Mouse (Mus musculus): ENCODE measurements at regions not wholly inside any gene's neighbourhood (a gene's known extent, or its start where the extent isn't known, plus 50 kb on each side); places are given as distances from the start of the nearest gene placed in this dataset.

DNA sequence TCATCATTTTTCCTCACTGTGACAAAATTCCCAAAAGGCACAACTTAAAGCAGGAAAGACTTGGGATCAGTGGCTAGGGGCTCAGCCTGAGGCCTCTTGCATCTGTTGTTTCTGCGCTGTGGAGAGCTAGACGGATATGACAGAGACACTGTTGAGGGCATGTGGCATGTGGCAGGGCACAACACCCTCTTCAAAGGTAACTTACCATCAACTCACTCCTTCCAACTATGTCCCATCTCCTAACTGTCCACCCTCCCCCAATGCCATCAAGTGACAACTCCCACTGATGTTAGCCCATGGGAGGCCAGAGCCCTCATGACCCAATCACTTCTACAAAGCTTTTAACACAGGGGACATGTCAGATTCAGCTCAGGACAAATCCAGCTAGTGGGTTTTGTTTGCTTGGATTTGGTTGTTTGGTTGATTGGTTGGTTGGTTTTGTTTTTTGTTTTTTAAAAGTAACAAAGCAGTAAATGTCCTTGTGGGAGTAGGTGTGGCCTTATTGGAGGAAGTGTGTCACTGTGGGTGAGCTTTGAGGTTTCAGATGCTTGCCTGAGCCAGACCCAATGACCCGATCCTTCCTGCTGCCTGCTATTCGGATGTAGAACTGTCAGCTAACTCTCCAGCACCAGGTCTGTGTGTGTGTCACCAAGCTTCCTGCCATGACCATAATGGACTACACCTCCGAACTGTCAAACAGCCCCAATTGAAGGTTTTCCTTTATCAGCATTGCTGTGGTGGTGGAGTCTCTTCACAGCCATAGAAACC lies 53.2 kb upstream of the Lef1 start:
- DNase-seq: no peak

DNA sequence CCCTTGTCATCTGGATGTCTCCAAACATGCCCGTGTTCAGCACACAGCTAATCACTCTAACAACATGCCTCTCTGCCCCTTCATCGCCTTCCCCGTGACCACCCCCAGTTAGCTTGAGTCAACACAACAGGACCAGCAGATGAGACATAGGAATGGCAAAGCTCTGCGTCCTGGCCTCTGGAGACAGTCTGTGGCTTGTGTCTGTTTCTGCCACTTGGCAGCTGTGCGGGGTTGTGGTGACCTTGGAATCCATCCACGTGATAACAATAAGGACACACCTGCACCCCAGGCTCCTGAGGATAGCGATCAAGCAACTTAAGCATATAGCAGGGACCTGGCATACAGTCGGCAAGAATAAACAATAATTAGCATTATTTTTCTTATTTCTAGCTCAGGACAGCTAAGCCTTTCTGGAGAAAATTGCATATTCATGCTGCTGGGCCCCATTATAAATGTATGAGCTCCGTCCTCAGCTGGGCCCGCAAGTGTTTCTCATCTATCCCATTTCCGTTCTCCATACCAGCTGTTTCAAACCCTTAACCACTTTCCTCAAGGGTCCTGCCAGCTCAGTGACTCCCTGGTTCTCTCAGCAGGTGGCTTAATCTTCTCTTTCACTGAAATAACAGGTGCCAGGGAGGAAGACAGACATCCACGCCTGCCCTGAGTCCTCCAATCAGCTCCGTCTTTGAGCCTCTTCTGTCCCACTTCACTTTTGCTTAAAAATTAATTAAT lies 55.9 kb upstream of the Lef1 start:
- DNase-seq: no peak

DNA sequence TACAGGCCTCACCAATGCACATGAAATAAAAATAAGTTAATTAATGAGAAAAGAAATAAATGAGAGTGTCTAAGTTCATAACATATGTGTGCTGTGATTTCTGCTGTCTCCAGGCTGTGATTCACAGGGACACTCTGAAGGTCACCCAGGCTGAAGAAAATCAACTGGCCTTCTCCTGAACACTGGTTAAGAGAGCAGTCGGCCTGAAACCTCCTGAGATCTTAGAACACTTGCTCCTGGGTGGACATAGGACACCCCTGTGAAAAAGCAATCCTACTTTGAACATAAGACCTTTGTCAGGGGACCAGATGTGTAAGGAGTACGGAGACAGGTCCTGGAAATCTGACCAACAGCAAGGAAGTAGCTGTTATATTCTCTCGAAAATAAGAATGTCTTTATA lies 62.6 kb upstream of the Lef1 start:
- peak; percentile 23 for DNase-seq

DNA sequence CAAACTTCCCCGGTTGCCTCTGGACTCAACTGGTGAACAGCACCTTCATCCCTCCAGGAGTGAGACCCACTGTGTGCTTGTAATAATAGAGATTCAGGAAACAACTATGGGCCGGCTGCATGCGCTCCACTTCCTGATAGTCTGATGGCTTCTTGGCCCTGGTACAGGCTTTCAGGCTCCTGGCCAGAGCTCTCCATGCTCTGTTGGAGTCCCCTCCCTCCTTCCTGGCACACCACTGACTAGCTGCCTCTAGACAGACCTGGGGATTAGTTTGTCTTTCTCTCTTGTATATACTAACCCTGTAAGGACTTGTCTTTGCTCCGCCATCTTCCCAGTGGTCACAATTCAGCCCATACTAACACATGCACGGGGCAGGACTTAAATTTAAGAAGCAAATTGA lies 63.9 kb upstream of the Lef1 start:
- DNase-seq: peak; percentile 73

DNA sequence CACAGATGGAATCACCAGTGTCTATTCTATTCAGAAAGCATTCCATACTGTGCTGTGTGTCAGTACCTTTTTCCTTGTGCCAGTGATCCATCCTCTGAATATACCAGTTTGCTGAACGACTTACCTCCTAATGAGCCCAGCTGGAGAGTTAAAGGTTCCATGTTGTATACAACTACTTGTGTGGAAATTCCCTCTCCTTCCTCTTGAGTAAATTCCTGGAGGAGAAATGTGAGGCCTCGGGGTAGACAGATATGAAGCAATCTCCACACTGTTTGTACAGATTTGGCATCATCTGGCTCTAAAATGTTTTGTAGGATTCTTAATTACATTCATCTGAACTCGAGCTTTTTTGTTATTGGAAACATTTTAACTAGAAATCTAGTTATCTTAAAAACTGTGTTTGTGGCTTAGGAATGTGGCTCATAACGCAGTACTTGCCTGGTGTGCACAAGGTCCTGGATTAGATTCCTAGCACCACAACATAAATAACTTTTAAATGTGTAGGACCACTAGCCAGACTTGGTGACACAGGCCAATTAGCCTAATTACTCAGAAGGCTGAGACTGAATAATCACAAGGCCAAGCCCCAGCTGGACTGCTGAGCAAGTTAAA lies 70.0 kb upstream of the Lef1 start:
- DNase-seq: no peak

DNA sequence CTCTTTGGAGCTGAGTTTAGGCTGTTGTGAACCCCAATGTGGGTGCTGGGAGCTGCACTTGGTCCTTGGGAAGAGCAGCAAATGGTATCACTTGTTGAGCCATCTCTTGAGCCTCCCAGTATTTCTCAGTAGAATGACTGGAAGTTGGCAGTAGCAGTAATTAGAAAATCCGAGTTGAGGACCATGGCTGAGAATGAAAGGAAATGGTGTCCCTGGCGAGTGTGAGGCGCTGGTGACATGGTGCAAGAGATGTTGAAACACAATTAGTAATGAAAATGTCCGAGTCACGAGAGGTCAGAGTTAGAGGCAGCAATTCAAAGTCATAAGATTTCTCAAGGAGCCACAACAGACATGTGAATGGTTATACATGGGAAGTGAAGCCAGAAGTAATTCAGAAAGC lies 73.2 kb upstream of the Lef1 start:
- peak; percentile 20 for DNase-seq

GRCm38 (mm10) chr3:131034774-131035173 lies 75.5 kb upstream of the Lef1 start:
- DNase-seq: no peak

- no peak for DNase-seq
Measured at GRCm38 (mm10) chr3:131026336-131026735, 83.9 kb upstream of the Lef1 start.

- DNase-seq: peak; percentile 55
Measured at GRCm38 (mm10) chr3:131019163-131019956, 90.9 kb upstream of the Lef1 start.

GRCm38 (mm10) chr3:131017899-131018298 lies 92.4 kb upstream of the Lef1 start:
- peak; percentile 50 for DNase-seq

DNA sequence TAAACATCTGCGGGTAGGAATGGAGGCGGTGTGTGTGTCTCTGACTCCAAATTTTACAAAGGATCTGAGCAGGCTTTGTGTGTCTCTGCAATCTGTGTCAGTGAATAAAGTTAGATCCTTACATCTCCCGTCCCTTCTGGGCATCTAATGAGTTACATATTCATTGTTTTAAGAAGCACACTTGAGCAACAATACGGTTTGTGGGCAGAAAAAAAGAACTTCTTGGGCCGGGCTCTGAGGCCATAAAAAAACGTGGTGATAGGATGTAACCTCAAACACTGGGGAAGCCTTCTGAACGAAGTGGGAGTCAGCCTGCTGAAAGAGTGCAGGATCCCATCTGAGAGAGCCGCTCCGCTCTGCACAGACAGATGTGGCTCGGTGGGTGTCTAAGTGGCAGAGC lies 94.2 kb upstream of the Lef1 start:
- DNase-seq: no peak

DNA sequence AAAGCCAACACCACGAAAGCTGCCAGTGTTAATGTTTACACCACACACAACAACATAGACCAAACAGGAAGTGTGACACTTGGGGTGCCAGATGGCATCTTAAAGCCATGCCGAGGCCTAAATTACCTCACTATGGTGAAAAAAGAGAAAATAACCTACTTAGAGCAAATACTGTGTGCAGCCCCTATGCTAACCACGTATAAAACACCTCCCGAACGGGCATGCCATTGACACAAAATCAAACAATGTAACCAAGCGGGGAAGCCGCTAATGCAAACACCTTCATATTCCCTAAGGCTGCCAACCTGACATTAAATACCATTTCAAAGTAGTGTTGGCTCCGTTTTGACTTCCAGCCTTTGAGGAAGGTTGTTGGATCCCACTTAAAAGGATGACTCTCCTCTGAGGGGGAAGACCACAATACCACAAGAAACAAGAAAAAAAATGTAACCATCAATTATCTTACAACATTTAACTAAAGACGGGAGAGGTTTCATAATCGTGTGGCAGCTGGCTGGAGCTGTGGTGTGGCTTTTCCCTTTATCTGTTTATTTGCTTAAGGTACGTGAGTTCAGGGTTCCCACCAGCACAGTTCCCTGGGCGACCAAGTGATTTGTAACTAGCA lies 96.1 kb upstream of the Lef1 start:
- no peak for DNase-seq

- no peak for DNase-seq
Measured at GRCm38 (mm10) chr3:131000701-131001100, 109.6 kb upstream of the Lef1 start.

- no peak for DNase-seq
Measured at GRCm38 (mm10) chr3:131000252-131000651, 110.0 kb upstream of the Lef1 start.

DNA sequence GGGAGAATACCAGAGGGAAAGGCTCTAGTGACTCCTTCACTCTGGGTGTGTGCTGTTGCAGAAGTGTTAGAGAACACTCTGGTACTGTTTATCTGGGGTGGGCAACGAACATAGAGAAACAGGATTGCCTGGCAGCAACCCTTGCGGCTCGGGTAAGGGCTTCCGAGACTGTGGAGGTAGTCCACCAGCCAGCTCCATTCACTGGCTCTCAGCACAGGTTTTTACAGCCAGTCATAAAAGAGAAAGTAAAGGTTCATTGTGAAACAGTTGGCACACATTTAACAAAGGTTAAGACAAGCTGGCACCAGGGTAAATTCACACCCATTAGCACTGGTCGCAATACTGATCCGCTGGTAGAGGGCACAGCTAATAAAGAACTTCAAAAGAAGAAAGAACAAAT lies 110.5 kb upstream of the Lef1 start:
- DNase-seq: no peak

- DNase-seq: no peak
Measured at GRCm38 (mm10) chr3:130998433-130998832, 111.8 kb upstream of the Lef1 start.

DNA sequence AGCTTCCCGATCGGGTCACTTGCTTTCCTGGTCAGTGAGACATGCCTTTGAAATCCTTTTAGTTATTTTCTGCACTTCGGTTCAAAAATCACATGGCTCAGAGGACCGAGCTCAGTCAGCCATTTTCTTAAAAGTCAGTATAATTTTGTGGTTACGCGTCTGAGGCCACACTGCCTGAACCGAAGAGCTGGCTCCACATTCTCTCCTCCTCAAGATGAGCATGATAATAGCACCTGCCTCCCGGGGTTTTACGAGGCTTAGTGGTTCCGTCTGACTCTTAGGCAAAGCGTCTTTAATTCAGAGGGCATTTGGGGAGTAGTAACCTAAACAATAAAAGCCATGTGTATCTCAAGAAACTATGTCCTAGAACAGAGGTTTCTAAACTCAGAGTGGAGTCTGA lies 113.5 kb upstream of the Lef1 start:
- DNase-seq: no peak

- no peak for DNase-seq
Measured at GRCm38 (mm10) chr3:130991971-130992370, 118.3 kb upstream of the Lef1 start.

- no peak for DNase-seq
Measured at GRCm38 (mm10) chr3:130986708-130987107, 123.6 kb upstream of the Lef1 start.

- DNase-seq: no peak
Measured at GRCm38 (mm10) chr3:130986101-130986500, 124.2 kb upstream of the Lef1 start.

DNA sequence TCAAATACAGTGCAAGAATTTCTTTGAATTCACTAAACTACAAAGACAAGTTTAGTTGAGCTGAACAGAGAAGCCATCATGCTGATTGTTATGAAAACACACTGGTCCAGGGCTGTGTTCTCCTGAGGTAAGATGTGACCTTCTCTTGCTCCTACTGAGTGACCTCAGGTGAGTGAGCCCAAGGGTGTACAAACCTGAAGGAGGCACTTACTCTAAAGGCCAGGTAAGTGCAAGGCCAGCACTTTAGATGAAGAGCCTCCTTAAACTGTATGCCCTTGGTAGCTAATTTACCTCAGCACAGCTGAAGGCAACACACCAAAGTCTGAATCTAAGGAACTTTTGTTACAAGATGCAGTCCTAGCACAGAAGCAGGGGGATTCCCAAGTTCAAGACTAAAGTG lies 128.7 kb upstream of the Lef1 start:
- no peak for DNase-seq

DNA sequence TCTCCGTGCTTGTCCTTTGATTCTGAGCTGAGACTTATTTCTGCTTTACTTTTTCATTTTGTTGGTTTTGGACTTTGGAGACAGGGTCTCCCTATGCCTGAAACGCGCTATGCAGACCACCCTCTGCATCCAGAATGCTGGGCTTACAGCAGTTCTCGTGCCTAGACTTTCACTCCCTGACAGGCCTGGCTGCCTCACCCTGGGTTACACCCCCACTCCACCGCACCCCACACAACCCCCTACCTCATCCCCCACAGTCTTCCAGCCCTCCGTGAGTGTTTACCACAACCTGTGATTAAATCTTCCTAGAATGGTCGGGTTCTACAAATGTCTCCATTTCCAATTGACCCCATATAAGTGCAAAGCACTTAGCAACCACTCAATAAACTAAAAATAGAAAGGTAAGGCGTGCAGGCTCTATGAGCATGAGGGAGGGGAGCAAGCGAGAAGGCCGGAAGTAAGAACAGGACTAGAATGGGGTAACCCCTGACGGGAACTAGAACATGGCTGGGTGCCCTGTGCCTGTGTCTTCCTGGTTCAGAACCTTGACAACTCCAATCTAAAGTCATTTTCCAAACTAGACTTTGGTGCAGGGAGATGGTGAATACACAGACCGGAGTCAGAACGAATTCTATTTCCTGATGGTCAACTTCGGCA lies 131.2 kb upstream of the Lef1 start:
- no peak for DNase-seq

Measured in adrenal gland, postnatal 10 days (tissue).